Mouse (Mus musculus) G1E (cell line): Measurements from ENCODE around the gene Arl2. TPM values are rescaled to one million over a fixed set of nuclear protein-coding genes. Genes with fewer than 3 reads are reported as not detected.

Source experiments
- ATAC-seq: 2 replicates; pipeline ENCODE4 v1.8.0; 2016; ENCODE audit warnings: mild to moderate bottlenecking; ENCODE audit not compliant: insufficient number of reproducible peaks, poor library complexity, low FRiP score, severe bottlenecking; ENCODE audit errors: extremely low read depth
- DNase-seq: peaks from one replicate; pipeline ENCODE4 v3.0.0; 2012; ENCODE audit warnings: low spot score
- H3K27me3 ChIP-seq: 2 replicates; pipeline ENCODE4 v1.6.1; 2012; ENCODE audit warnings: mild to moderate bottlenecking, low read length, inconsistent platforms; ENCODE audit not compliant: insufficient read depth
- H3K36me3 ChIP-seq: replicated peaks from 2 replicates; pipeline ENCODE3; 2012; ENCODE audit warnings: mild to moderate bottlenecking, inconsistent platforms
- H3K4me1 ChIP-seq: 2 replicates; pipeline ENCODE4 v1.6.1; 2012; ENCODE audit warnings: low read depth, low read length, inconsistent platforms, mixed read lengths; ENCODE audit not compliant: insufficient read depth
- H3K4me3 ChIP-seq: 2 replicates; pipeline ENCODE4 v1.5.1; 2012; ENCODE audit warnings: low read depth, mild to moderate bottlenecking, inconsistent platforms, low read length, moderate library complexity, mixed read lengths
- H3K9me3 ChIP-seq: replicated peaks from 2 replicates; pipeline ENCODE4 v1.6.1; 2012; ENCODE audit warnings: inconsistent platforms
- CTCF ChIP-seq: IDR thresholded peaks from 2 replicates; pipeline ENCODE4 v1.5.1; 2012; ENCODE audit warnings: low read depth, low read length, inconsistent platforms, mixed read lengths
- GATA1 ChIP-seq: IDR thresholded peaks from 2 replicates; pipeline ENCODE4 v1.6.1; 2012; ENCODE audit warnings: borderline replicate concordance, low read length, inconsistent platforms, mixed read lengths
- GATA2 ChIP-seq: IDR thresholded peaks from 2 replicates; pipeline ENCODE4 v1.6.1; 2012; ENCODE audit warnings: low read depth, low read length, inconsistent platforms, borderline replicate concordance
- POLR2AphosphoS5 ChIP-seq: IDR thresholded peaks from 2 replicates; pipeline ENCODE4 v1.6.1; 2012; ENCODE audit warnings: low read depth, low read length, inconsistent platforms; ENCODE audit not compliant: insufficient replicate concordance
- TAL1 ChIP-seq: conservative IDR thresholded peaks from 2 replicates; pipeline ENCODE4 v1.6.1; 2012; ENCODE audit warnings: low read depth, low read length, inconsistent platforms, mixed read lengths
- polyA plus RNA-seq: library from polyadenylated mRNA; stranded (reverse); fragments of >175 nt; gene quantifications from 2 replicates; pipeline ENCODE4 v1.2.3, GENCODE M21; 2012
- total RNA-seq, 2 experiments: library from RNA; stranded (forward) in 1 of 2; stranded (reverse) in 1 of 2; fragments of 200-1000 nt in 1 of 2; fragments of >200 nt in 1 of 2; fragmentation: Nextera tagmentation in 1 of 2; gene quantifications; 2 replicates each; pipeline ENCODE4 v1.2.3; 2014 to 2017

Arl2 gene
- total and polyA plus RNA-seq, 3 experiments: 28.5 to 76.9 (median 49.8) TPM

DNA sequence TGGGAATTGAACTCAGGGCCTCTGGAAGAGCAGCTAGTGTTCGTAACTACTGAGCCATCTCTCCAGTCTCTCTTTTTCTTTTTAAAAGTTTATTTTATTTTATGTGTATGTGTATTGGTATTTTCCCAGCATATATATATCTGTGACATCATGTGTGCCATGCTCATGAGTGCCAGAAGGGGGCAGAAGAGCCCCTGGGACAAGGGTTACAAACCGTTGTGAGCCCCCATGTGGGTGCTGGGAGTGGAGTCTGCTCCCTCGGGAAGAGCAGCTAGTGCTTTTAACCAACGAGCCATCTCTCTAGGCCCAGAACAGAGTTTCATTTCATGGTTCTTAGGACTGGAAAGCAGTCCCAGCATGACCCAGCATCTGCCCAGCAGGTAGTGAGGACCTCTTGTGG, 25.4 kb upstream of the Arl2 start:
- H3K9me3 ChIP-seq: no peaks in the 10 kb centered on the region
- no peak for ATAC-seq
- H3K4me1 ChIP-seq: peaks cover 7% of the 10 kb centered on the region; the same call in 1 of the 2 replicates
- H3K36me3 ChIP-seq: no peaks in the 10 kb centered on the region
- TF ChIP-seq GATA2 (no peak), POLR2AphosphoS5 (no peak), TAL1 (no peak), CTCF (no peak), GATA1 (no peak)
- DNase-seq: no peak
- peaks cover 23% of the 10 kb centered on the region for H3K27me3 ChIP-seq
- H3K4me3 ChIP-seq: no peak overlapping the region

GRCm38 (mm10) chr19:6163872-6164547, 22.7 kb upstream of the Arl2 start:
- Histone ChIP-seq H3K9me3 (no peaks in the 10 kb centered on the region), H3K27me3 (peaks cover 23% of the 10 kb centered on the region), H3K36me3 (no peaks in the 10 kb centered on the region), H3K4me3 (no peak overlapping the region), H3K4me1 (peaks cover 7% of the 10 kb centered on the region; the same call in 1 of the 2 replicates)
- ATAC-seq (no peak), DNase-seq (no peak)
- no peak for TF ChIP-seq POLR2AphosphoS5
- TF ChIP-seq GATA1: no peak
- TF ChIP-seq CTCF: no peak
- TF ChIP-seq TAL1: no peak
- no peak for TF ChIP-seq GATA2

DNA sequence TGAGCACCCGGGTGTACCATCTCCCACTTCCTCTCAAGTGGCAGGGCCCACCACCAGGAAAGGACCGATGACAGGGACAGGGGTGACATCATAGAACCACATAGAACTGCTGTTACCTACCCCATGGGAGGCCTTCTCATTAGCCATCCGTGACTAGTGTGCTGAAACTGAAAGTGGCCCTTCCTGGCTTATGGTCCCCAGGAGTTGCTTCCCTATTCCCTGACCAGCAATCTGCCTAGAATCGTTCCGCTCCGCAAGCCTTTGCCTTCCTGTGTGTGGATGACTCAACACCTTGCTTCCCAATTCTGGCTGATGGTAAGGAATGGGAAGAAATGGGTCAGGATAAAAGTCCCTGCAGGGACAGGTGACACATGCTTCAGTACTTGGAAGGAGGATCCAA, 15.9 kb upstream of the Arl2 start:
- DNase-seq (no peak), ATAC-seq (no peak)
- H3K36me3 ChIP-seq: no peaks in the 10 kb centered on the region
- no peak overlapping the region for H3K4me3 ChIP-seq
- no peak for TF ChIP-seq GATA2
- no peak for TF ChIP-seq CTCF
- no peak for TF ChIP-seq POLR2AphosphoS5
- TF ChIP-seq TAL1: no peak
- no peak for TF ChIP-seq GATA1
- H3K27me3 ChIP-seq: peaks cover 50% of the 10 kb centered on the region
- no peaks in the 10 kb centered on the region for H3K9me3 ChIP-seq
- peaks cover 5% of the 10 kb centered on the region for H3K4me1 ChIP-seq

DNA sequence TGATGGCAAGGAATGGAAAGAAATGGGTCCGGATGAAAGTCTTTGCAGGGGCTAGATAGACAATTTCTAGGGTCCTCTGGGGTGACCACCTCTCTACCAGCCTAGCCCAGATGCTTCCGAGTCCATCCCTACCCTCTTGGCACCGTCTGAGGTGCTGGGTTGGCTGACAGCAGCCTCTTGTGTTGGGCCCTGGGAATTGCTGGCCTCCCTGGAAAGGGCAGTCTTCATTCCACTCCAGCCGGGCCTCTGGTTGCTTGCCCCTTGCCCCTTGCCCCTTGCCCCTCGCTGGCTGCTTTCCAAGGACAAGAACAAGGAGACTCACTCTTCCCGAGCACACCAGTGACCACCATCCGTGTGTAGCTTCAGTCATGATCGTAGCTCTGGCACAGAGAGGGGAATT, 15.0 kb upstream of the Arl2 start:
- H3K27me3 ChIP-seq: peaks cover 51% of the 10 kb centered on the region
- TF ChIP-seq GATA1: no peak
- no peak for TF ChIP-seq GATA2
- TF ChIP-seq POLR2AphosphoS5: no peak
- no peak for TF ChIP-seq TAL1
- no peak for TF ChIP-seq CTCF

GRCm38 (mm10) chr19:6155174-6155573, 13.8 kb upstream of the Arl2 start:
- DNase-seq (no peak), ATAC-seq (no peak)
- Histone ChIP-seq H3K9me3 (no peaks in the 10 kb centered on the region), H3K4me3 (no peak overlapping the region), H3K27me3 (peaks cover 53% of the 10 kb centered on the region), H3K4me1 (peaks cover 5% of the 10 kb centered on the region), H3K36me3 (no peaks in the 10 kb centered on the region)
- TF ChIP-seq GATA2: no peak
- no peak for TF ChIP-seq GATA1
- TF ChIP-seq POLR2AphosphoS5: no peak
- TF ChIP-seq CTCF: no peak
- TF ChIP-seq TAL1: no peak

More for the DNA sequence above, 15.0 kb upstream of the Arl2 start:
- ATAC-seq (no peak), DNase-seq (no peak)
- H3K36me3 ChIP-seq: no peaks in the 10 kb centered on the region
- H3K4me3 ChIP-seq: no peak overlapping the region
- H3K4me1 ChIP-seq: peaks cover 5% of the 10 kb centered on the region
- no peaks in the 10 kb centered on the region for H3K9me3 ChIP-seq

DNA sequence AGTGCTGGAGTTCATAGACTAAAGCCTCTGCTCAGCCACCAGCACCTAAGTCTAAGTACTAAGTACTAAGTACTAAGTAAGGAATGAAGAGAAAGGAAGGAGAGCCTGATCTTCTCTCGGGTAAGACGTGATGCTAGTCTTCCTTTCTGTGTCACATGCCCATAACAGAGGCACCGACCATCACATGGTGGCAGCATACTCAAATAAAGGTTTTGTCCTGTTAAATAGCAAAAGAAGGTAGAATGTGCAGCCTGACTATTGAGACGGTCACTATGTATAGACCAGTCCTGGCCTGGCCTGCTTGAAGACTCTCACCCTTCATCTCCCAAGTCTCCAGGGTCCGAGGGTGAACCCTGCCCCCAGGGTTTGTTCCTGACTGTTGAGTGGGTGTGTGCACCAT, 3.5 kb upstream of the Arl2 start:
- Histone ChIP-seq H3K36me3 (peaks cover under 1% of the 10 kb centered on the region), H3K9me3 (no peaks in the 10 kb centered on the region), H3K27me3 (peaks cover 40% of the 10 kb centered on the region), H3K4me3 (no peak overlapping the region), H3K4me1 (peaks cover 13% of the 10 kb centered on the region)
- DNase-seq (no peak), ATAC-seq (no peak)
- TF ChIP-seq POLR2AphosphoS5 (no peak), GATA2 (no peak), GATA1 (no peak), TAL1 (no peak), CTCF (no peak)
